Mouse (Mus musculus): ENCODE measurements around the gene Gpatch1. TPM values are rescaled to one million over a fixed set of nuclear protein-coding genes. Genes with fewer than 3 reads are reported as not detected.

Gpatch1 gene
- polyA plus RNA-seq, 1 experiment from 2014 or later = 16.1 TPM

DNA sequence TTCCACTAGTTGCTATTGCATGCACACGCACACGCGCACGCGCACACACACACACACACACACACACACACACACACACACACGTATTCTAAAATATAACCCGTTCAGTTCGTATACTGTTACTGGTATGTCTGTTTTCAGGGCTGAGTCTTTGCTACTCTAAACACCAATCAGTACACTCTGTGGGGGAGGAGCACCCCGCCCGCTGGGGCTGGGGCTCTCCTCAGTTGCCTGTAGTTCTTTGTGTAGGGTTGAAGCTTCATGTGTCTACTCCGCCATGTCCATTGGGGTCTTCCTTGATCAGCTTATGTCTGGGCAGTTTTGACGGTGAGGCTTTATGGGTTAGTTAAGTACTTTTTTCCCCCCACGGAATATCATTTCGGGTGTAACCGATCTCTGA, 35.1 kb upstream of the Gpatch1 start:
- TF ChIP-seq CTCF (IDR thresholded peaks at IDR 0.05; ENCODE audit: low read depth) = no peak
- Histone ChIP-seq H3K27me3 (ENCODE audit: insufficient read depth, low read length) (no peaks in the 10 kb centered on the region), H3K36me3 (ENCODE audit: insufficient read depth) (no peaks in the 10 kb centered on the region), H3K4me1 (ENCODE audit: insufficient read depth) (no peaks in the 10 kb centered on the region), H3K27ac (ENCODE audit: low read depth) (no peak overlapping the region), H3K9me3 (ENCODE audit: low read depth, low read length) (no peaks in the 10 kb centered on the region), H3K4me2 (no peak overlapping the region), H3K4me3 (ENCODE audit: low read depth, low read length) (no peak overlapping the region), H3K9ac (no peak overlapping the region)
- no peak for ATAC-seq (ENCODE audit: insufficient read depth)
- no peak for DNase-seq
- 93% methylated on average over 15 of the region's 15 CpGs for WGBS

DNA sequence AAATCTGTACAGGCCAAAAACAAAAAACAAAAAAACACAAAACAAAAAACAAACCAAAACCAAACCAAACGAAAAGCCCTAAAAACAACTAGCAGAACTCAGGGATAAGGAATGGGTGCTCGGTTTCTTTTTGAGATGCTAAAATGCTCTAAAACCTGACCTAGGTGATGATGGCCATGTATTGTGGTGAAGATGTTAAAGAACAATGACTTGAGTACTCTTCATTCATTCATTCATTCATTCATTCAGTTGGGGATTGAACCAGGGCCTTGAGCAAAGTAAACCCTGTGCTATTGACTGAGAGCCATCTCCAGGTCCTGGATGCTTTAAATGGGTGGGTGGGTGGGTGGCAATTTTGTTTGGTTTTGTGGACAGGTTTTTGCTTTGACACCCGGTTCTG, 32.9 kb upstream of the Gpatch1 start:
- no peaks in the 10 kb centered on the region for H3K9me3 ChIP-seq (ENCODE audit: low read depth, low read length)
- H3K27ac ChIP-seq (ENCODE audit: low read depth) = no peak overlapping the region
- H3K4me3 ChIP-seq (ENCODE audit: low read depth, low read length) = no peak overlapping the region
- no peak for DNase-seq
- WGBS = 76% methylated on average over 3 of the region's 3 CpGs
- ATAC-seq (ENCODE audit: insufficient read depth) = no peak
- no peak overlapping the region for H3K4me2 ChIP-seq
- TF ChIP-seq CTCF (IDR thresholded peaks at IDR 0.05; ENCODE audit: low read depth) = no peak
- H3K9ac ChIP-seq = no peak overlapping the region
- no peaks in the 10 kb centered on the region for H3K27me3 ChIP-seq (ENCODE audit: insufficient read depth, low read length)
- no peaks in the 10 kb centered on the region for H3K4me1 ChIP-seq (ENCODE audit: insufficient read depth)
- H3K36me3 ChIP-seq (ENCODE audit: insufficient read depth) = no peaks in the 10 kb centered on the region

DNA sequence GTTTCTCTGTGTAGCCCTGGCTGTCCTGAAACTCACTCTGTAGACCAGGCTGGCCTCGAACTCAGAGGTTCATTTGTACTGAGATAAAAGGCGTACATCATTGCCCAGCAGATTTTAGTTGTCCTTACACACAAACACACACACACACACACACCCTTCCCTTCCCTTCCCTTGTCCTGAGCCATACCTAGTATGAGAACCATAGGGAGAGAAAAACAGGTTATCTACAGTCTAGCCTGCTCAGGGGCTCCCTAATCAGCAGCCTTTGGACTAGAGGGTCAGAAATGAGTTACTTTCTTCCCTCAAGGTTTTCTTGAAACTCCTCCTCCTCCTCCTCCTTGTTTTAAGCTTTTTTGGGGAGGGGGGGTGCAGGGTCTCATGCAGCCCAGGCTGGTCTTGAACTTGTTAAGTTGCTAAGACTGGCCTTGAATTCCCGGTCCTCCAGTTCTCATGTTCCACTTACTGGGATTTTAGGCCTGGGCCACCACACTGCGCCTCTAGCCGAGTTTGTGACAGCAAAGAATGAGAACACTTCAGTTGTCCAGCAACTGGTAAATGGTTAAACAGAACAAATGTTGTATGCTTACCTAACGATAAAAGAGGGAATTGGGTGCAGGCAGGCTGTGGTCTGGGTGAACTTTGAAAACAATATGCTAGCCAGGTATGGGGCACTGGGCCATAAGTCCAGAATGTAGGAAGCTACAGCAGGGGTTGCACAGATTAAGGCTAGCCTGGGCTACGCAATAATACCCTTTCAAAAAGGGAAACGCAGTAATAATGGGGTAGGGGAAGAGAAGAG, 31.8 kb upstream of the Gpatch1 start:
- Histone ChIP-seq H3K4me3 (ENCODE audit: low read depth, low read length) (no peak overlapping the region), H3K27me3 (ENCODE audit: insufficient read depth, low read length) (no peaks in the 10 kb centered on the region), H3K9ac (no peak overlapping the region), H3K9me3 (ENCODE audit: low read depth, low read length) (no peaks in the 10 kb centered on the region), H3K4me1 (ENCODE audit: insufficient read depth) (no peaks in the 10 kb centered on the region), H3K36me3 (ENCODE audit: insufficient read depth) (no peaks in the 10 kb centered on the region), H3K4me2 (no peak overlapping the region), H3K27ac (ENCODE audit: low read depth) (no peak overlapping the region)
- ATAC-seq (ENCODE audit: insufficient read depth) (no peak), DNase-seq (no peak)
- no peak for TF ChIP-seq CTCF (IDR thresholded peaks at IDR 0.05; ENCODE audit: low read depth)
- WGBS = 73% methylated on average over 8 of the region's 8 CpGs

DNA sequence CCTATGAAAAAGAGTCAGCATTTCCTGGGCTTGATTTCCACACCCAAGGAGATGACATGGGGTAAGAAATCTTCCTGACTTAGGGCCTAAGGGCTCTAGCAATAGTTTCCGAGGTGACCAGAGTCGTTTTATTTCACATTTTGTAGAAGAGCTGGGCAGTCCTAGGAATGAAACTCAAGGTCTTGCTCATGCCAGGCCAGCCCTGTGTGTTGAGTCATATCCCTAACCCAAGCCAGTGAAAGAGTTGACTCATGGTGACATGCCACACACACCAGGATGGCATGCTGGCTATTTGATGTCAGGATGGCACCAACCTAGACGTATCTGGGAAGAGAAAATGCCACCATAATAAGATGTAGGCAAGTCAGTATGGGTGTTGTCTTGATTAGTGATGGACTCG, 30.8 kb upstream of the Gpatch1 start:
- Histone ChIP-seq H3K36me3 (ENCODE audit: insufficient read depth) (no peaks in the 10 kb centered on the region), H3K9me3 (ENCODE audit: low read depth, low read length) (no peaks in the 10 kb centered on the region), H3K4me2 (no peak overlapping the region), H3K4me1 (ENCODE audit: insufficient read depth) (no peaks in the 10 kb centered on the region), H3K4me3 (ENCODE audit: low read depth, low read length) (no peak overlapping the region), H3K27me3 (ENCODE audit: insufficient read depth, low read length) (no peaks in the 10 kb centered on the region), H3K27ac (ENCODE audit: low read depth) (no peak overlapping the region), H3K9ac (no peak overlapping the region)
- ATAC-seq (ENCODE audit: insufficient read depth) = no peak
- 85% methylated on average over 4 of the region's 4 CpGs for WGBS
- no peak for TF ChIP-seq CTCF (IDR thresholded peaks at IDR 0.05; ENCODE audit: low read depth)
- DNase-seq = no peak

DNA sequence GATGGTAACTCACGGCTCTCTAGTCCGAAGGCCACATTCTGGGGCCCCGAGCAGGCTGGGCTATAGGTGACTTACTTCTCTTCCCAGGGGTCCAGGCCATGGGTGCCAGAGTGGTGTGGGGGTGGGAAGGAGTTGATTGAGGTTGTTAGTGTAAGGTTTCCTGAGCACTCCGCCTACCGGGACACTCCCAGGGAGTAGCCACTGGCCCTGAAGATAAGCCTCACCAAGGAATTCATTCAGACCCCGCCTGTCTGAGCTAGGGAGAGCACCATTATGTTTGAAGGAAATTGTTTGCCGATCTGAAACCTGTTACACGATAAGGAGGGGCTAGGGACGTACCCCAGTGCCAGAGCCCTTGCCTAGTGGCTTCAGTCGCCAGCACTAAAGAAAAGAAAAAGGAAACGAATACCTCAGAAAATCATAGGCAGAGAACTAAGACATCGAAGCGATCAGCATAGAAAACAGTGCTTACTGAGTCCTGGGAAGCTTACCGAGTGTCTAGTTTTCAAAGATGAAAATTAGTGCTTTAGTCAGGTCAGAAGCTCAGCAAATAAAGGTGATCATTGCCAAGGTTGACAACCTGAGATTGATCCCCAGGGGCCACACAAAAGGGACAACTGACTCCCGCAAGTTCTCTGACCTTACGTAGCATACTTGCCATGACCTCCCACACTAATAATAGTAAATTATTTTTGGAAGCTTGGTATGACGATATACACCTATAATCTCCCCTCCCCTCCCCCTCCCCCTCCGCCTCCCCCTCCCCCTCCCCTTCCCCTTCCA, 29.9 kb upstream of the Gpatch1 start:
- DNase-seq = no peak
- H3K9ac ChIP-seq = no peak overlapping the region
- H3K4me3 ChIP-seq (ENCODE audit: low read depth, low read length) = no peak overlapping the region
- H3K9me3 ChIP-seq (ENCODE audit: low read depth, low read length) = no peaks in the 10 kb centered on the region
- no peak for TF ChIP-seq CTCF (IDR thresholded peaks at IDR 0.05; ENCODE audit: low read depth)
- H3K27ac ChIP-seq (ENCODE audit: low read depth) = no peak overlapping the region
- WGBS = 46% methylated on average over 18 of the region's 18 CpGs
- H3K36me3 ChIP-seq (ENCODE audit: insufficient read depth) = no peaks in the 10 kb centered on the region
- peak; percentile 31; the same call in 1 of the 2 replicates for ATAC-seq (ENCODE audit: insufficient read depth)
- H3K4me1 ChIP-seq (ENCODE audit: insufficient read depth) = no peaks in the 10 kb centered on the region
- no peak overlapping the region for H3K4me2 ChIP-seq
- no peaks in the 10 kb centered on the region for H3K27me3 ChIP-seq (ENCODE audit: insufficient read depth, low read length)

- WGBS = 87% methylated on average over 5 of the region's 5 CpGs
- H3K27ac ChIP-seq (ENCODE audit: low read depth) = no peak overlapping the region
- no peak for ATAC-seq (ENCODE audit: insufficient read depth)
- no peak overlapping the region for H3K4me3 ChIP-seq (ENCODE audit: low read depth, low read length)
- no peaks in the 10 kb centered on the region for H3K27me3 ChIP-seq (ENCODE audit: insufficient read depth, low read length)
- H3K4me2 ChIP-seq = no peak overlapping the region
- no peaks in the 10 kb centered on the region for H3K4me1 ChIP-seq (ENCODE audit: insufficient read depth)
- no peak for TF ChIP-seq CTCF (IDR thresholded peaks at IDR 0.05; ENCODE audit: low read depth)
- no peak for DNase-seq
- no peaks in the 10 kb centered on the region for H3K36me3 ChIP-seq (ENCODE audit: insufficient read depth)
- H3K9ac ChIP-seq = no peak overlapping the region
- no peaks in the 10 kb centered on the region for H3K9me3 ChIP-seq (ENCODE audit: low read depth, low read length)
Measured at GRCm38 (mm10) chr7:35344785-35345330, 26.6 kb upstream of the Gpatch1 start.

DNA sequence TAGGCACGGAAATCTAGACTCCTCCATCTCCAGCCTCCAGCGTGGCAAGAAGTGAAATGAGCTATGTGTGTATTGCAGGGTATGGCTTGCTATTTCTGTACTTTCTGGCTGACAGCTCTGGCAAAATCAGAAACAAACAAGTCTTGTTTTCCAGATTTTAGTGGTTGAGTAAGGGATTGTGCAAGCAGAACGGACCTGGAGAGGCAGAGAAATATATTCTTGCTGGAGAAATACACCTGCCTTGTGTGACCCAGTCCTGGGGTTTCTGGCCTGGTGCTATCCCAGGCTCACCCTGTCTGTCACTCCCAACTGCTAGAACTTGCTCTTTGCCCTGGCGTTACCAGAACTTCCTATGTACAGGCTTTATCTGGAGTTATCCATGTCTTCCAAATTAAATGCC, 24.3 kb upstream of the Gpatch1 start:
- WGBS = 44% methylated on average over 4 of the region's 4 CpGs
- no peaks in the 10 kb centered on the region for H3K4me1 ChIP-seq (ENCODE audit: insufficient read depth)
- H3K4me2 ChIP-seq = no peak overlapping the region
- no peak overlapping the region for H3K4me3 ChIP-seq (ENCODE audit: low read depth, low read length)
- H3K27me3 ChIP-seq (ENCODE audit: insufficient read depth, low read length) = no peaks in the 10 kb centered on the region
- H3K9ac ChIP-seq = no peak overlapping the region
- no peaks in the 10 kb centered on the region for H3K9me3 ChIP-seq (ENCODE audit: low read depth, low read length)
- no peak overlapping the region for H3K27ac ChIP-seq (ENCODE audit: low read depth)
- no peak for DNase-seq
- TF ChIP-seq CTCF (IDR thresholded peaks at IDR 0.05; ENCODE audit: low read depth) = no peak
- no peaks in the 10 kb centered on the region for H3K36me3 ChIP-seq (ENCODE audit: insufficient read depth)
- no peak for ATAC-seq (ENCODE audit: insufficient read depth)

Measured in lung, embryonic 14.5 days (tissue).